Mouse (Mus musculus) adrenal gland, adult 18-20 months (tissue): ENCODE results near the gene Fam168b. TPM values are rescaled to one million over a fixed set of nuclear protein-coding genes. Genes with fewer than 3 reads are reported as not detected.

ENCODE experiments used
- total RNA-seq, 2 experiments: library from RNA; stranded (reverse); gene quantifications; 1 replicate in 1 of 2; 2 replicates in 1 of 2; pipeline ENCODE4 v1.2.3; 2021

Fam168b gene
- total RNA-seq, 2 experiments from 2014 or later: 122 to 152 TPM

Other genes with a start within 250 kb of the Fam168b start
- gene Plekhb2, start 6.9 kb upstream of the Fam168b start, total RNA-seq: 100 to 1,000 TPM; 162 to 200 TPM